Mouse (Mus musculus) testis, postnatal 10 days (tissue): ENCODE results near the gene Pllp.

Experiments used
- DNase-seq: peaks from one replicate; pipeline ENCODE4 v3.0.0; 2021; ENCODE audit warnings: low spot score

Pllp gene

GRCm38 (mm10) chr8:94702844-94703813 lies 7.1 kb upstream of the Pllp start:
- peak; percentile 84 for DNase-seq

GRCm38 (mm10) chr8:94702156-94702555 lies 6.1 kb upstream of the Pllp start:
- no peak for DNase-seq

- DNase-seq, result no peak
Observed at GRCm38 (mm10) chr8:94700421-94700935, 4.4 kb upstream of the Pllp start.

GRCm38 (mm10) chr8:94699366-94699765 lies 3.3 kb upstream of the Pllp start:
- DNase-seq, result peak; percentile 34

GRCm38 (mm10) chr8:94697956-94698355 lies 1.9 kb upstream of the Pllp start:
- peak; percentile 26 for DNase-seq

- DNase-seq, result no peak
Observed at GRCm38 (mm10) chr8:94696566-94696965, 488 bp upstream of the Pllp start.

GRCm38 (mm10) chr8:94695341-94695993 lies 611 bp downstream of the Pllp start:
- DNase-seq, result no peak

- DNase-seq, result no peak
Observed at GRCm38 (mm10) chr8:94694701-94695100, 1.4 kb downstream of the Pllp start.

- no peak for DNase-seq
Observed at GRCm38 (mm10) chr8:94685953-94686352, 10.1 kb downstream of the Pllp start.

- no peak for DNase-seq
Observed at GRCm38 (mm10) chr8:94684287-94684686, 11.8 kb downstream of the Pllp start.

- DNase-seq, result no peak
Observed at GRCm38 (mm10) chr8:94682732-94683524, 13.2 kb downstream of the Pllp start.

- DNase-seq, result no peak
Observed at GRCm38 (mm10) chr8:94680414-94680813, 15.7 kb downstream of the Pllp start.

GRCm38 (mm10) chr8:94678582-94678981 lies 17.5 kb downstream of the Pllp start:
- DNase-seq, result no peak

- no peak for DNase-seq
Observed at GRCm38 (mm10) chr8:94675923-94676322, 20.2 kb downstream of the Pllp start.

- DNase-seq, result no peak
Observed at GRCm38 (mm10) chr8:94674384-94674783, 21.7 kb downstream of the Pllp start.

GRCm38 (mm10) chr8:94666456-94667308 lies 29.4 kb downstream of the Pllp start, which contains the start of gene Arl2bp:
Gene Arl2bp (plus strand): TSS chr8:94666600.
- DNase-seq, result peak; percentile 97

GRCm38 (mm10) chr8:94664722-94665121 lies 31.4 kb downstream of the Pllp start:
- no peak for DNase-seq

GRCm38 (mm10) chr8:94660418-94660817 lies 35.7 kb downstream of the Pllp start:
- DNase-seq, result no peak

- no peak for DNase-seq
Observed at GRCm38 (mm10) chr8:94658031-94658430, 38.0 kb downstream of the Pllp start.

GRCm38 (mm10) chr8:94654994-94655393 lies 41.1 kb downstream of the Pllp start:
- DNase-seq, result no peak

- DNase-seq, result no peak
Observed at GRCm38 (mm10) chr8:94652951-94653350, 43.1 kb downstream of the Pllp start.
